Mouse (Mus musculus): ENCODE measurements around the gene Flnb.

DNA sequence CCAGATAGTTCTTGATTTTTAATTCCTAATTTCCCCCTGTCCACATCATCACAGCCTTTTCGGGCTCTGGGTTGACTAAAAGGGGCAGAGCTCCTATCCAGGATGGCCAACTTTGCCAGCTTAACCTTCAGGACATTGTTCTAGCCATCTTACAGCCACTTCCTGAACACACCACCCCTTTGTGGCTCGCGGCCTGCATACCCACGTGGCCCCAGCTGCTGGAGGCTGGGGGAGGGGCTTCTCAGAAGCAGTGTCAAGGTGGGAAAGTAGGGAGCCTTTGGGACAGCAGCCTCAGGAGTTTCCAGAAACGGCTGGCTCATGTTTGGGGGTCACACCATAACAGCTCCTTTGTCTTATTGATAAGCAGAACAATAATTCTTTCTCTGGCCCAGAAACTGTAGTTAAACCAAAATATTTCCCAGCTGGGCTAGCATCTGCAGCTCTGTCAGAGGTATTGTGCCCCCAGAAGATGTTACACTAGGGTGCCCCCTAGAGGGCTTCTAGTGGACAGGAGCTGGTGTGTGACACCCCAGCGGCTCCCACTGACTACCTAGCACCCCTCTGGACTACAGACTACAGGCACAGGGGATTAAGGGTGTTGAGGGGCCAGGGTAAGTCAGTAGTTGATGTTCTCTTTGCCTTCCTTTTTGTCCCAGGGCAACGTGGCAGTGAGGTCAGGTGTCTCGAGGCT is 126.7 kb downstream of the Flnb start:
- TF ChIP-seq CTCF (IDR thresholded peaks at IDR 0.05; ENCODE audit: low read depth, low read length) (peak; percentile 26), EP300 (IDR thresholded peaks at IDR 0.05; ENCODE audit: insufficient read depth, low read depth, low read length) (peak; percentile 79; the same call in 1 of the 2 replicates), POLR2A (IDR thresholded peaks at IDR 0.05; ENCODE audit: insufficient read depth, low read length) (no peak)

Measured in ES-Bruce4 (cell line).